Comparison of ENCODE assay signal across 8 mouse cellular contexts in genomic region chr2:118701971-118702882, GRCm38 (mm10). TPM values are rescaled to one million over a fixed set of nuclear protein-coding genes. Genes with fewer than 3 reads are reported as not detected.
DNase-seq lines count a peak whose midpoint lies in the region; ATAC-seq and TF ChIP-seq lines count a peak whose summit lies in the region.

No protein-coding gene starts in this region.

- no peaks in the 10 kb centered on the region for H3K9me3 ChIP-seq in kidney, embryonic 14.5 days (ENCODE audit: control insufficient read depth, low read length)
- no peaks in the 10 kb centered on the region for H3K9me3 ChIP-seq in hindbrain, embryonic 13.5 days
- H3K9me3 ChIP-seq in midbrain, embryonic 15.5 days, result no peaks in the 10 kb centered on the region

- no peak overlapping the region for H3K27ac ChIP-seq in kidney, embryonic 14.5 days (ENCODE audit: low read depth, low read length)
- no peak overlapping the region for H3K27ac ChIP-seq in bone marrow macrophage, adult 2 months (ENCODE audit: insufficient read depth, low read depth, low read length)
- no peak overlapping the region for H3K27ac ChIP-seq in hindbrain, embryonic 13.5 days
- no peak overlapping the region for H3K27ac ChIP-seq in midbrain, embryonic 15.5 days

- ATAC-seq in kidney, embryonic 14.5 days (ENCODE audit: low FRiP score, low TSS enrichment), result peak; percentile 24; the same call in 1 of the 2 replicates
- ATAC-seq in hindbrain, embryonic 13.5 days (ENCODE audit: low FRiP score), result no peak
- peak; percentile 5; the same call in 1 of the 2 replicates for ATAC-seq in midbrain, embryonic 15.5 days (replicated peaks)

- H3K9ac ChIP-seq in kidney, embryonic 14.5 days (ENCODE audit: low read depth, low read length), result peak overlapping the region; percentile 1
- H3K9ac ChIP-seq in hindbrain, embryonic 13.5 days, result 0 out of 2 replicates have a peak overlapping the region, but pooled peaks have one; percentile 55
- H3K9ac ChIP-seq in midbrain, embryonic 15.5 days, result no peak overlapping the region

- no peaks in the 10 kb centered on the region for H3K36me3 ChIP-seq in kidney, embryonic 14.5 days (ENCODE audit: control insufficient read depth, insufficient read depth, low read length)
- no peaks in the 10 kb centered on the region for H3K36me3 ChIP-seq in hindbrain, embryonic 13.5 days
- no peaks in the 10 kb centered on the region for H3K36me3 ChIP-seq in midbrain, embryonic 15.5 days (replicated peaks)

- H3K4me2 ChIP-seq in kidney, embryonic 14.5 days (replicated peaks; ENCODE audit: low read depth, low read length), result peak overlapping the region; percentile 51
- peak overlapping the region; percentile 65 for H3K4me2 ChIP-seq in hindbrain, embryonic 13.5 days
- peak overlapping the region; percentile 68 for H3K4me2 ChIP-seq in midbrain, embryonic 15.5 days

- no peak for TF ChIP-seq POLR2A in bone marrow macrophage, adult 2 months (IDR thresholded peaks at IDR 0.05; ENCODE audit: borderline replicate concordance, low read depth, low read length)

- DNase-seq in kidney, adult 8-10 months, result no peak
- no peak for DNase-seq in cerebellum, adult 11-12 months
- no peak for DNase-seq in layer of hippocampus, adult 9-11 months
- DNase-seq in right cerebral cortex, postnatal 36 days (ENCODE audit: low spot score in 2 of 2), result no peak

- 4% methylated on average over 47 of the region's 51 CpGs for WGBS in kidney, embryonic 14.5 days
- 3% methylated on average over 44 of the region's 51 CpGs for WGBS in hindbrain, embryonic 13.5 days
- 4% methylated on average over 51 of the region's 51 CpGs for WGBS in midbrain, embryonic 15.5 days

- H3K27me3 ChIP-seq in kidney, embryonic 14.5 days (ENCODE audit: control insufficient read depth, insufficient read depth, low read length), result peaks cover 76% of the 10 kb centered on the region
- H3K27me3 ChIP-seq in hindbrain, embryonic 13.5 days, result peaks cover 96% of the 10 kb centered on the region
- H3K27me3 ChIP-seq in midbrain, embryonic 15.5 days (replicated peaks), result peaks cover 91% of the 10 kb centered on the region

- no peak for TF ChIP-seq CTCF in bone marrow macrophage, adult 2 months (IDR thresholded peaks at IDR 0.05; ENCODE audit: low read depth, low read length)

- H3K4me1 ChIP-seq in kidney, embryonic 14.5 days (ENCODE audit: control insufficient read depth, insufficient read depth, low read length), result peaks cover 34% of the 10 kb centered on the region
- H3K4me1 ChIP-seq in bone marrow macrophage, adult 2 months (ENCODE audit: control insufficient read depth, insufficient read depth, low read length), result no peaks in the 10 kb centered on the region
- H3K4me1 ChIP-seq in hindbrain, embryonic 13.5 days (replicated peaks), result peaks cover 48% of the 10 kb centered on the region
- H3K4me1 ChIP-seq in midbrain, embryonic 15.5 days, result peaks cover 45% of the 10 kb centered on the region

- peak overlapping the region; percentile 40 for H3K4me3 ChIP-seq in kidney, embryonic 14.5 days (ENCODE audit: low read length)
- H3K4me3 ChIP-seq in bone marrow macrophage, adult 2 months (ENCODE audit: insufficient read depth, low read length), result peak overlapping the region; percentile 40
- H3K4me3 ChIP-seq in hindbrain, embryonic 13.5 days, result peak overlapping the region; percentile 40
- peak overlapping the region; percentile 33 for H3K4me3 ChIP-seq in midbrain, embryonic 15.5 days

RNA-seq across cellular contexts. Expression of gene Ankrd63, which starts 1.5 kb away (rescaled TPM):
- polyA plus RNA-seq in kidney, embryonic 14.5 days (2014; fragmentation: Nextera tagmentation; extraction: Ambion mirVana), result 0.24 and 0.65 TPM in 2 replicates
- not detected in 2 replicates for polyA plus RNA-seq in bone marrow macrophage, adult 2 months (2012; ENCODE audit: insufficient read depth, insufficient read length, missing spikeins)
- polyA plus RNA-seq in hindbrain, embryonic 13.5 days (2015; fragmentation: Nextera tagmentation; extraction: Ambion mirVana), result not detected in 2 replicates
- not detected in 2 replicates for polyA plus RNA-seq in midbrain, embryonic 15.5 days (2015; fragmentation: Nextera tagmentation; extraction: Ambion mirVana)

RNA-seq across cellular contexts. Expression of gene Plcb2, which starts 26.0 kb away (rescaled TPM):
- 1.7 and 1.9 TPM in 2 replicates for polyA plus RNA-seq in kidney, embryonic 14.5 days (2014; fragmentation: Nextera tagmentation; extraction: Ambion mirVana)
- polyA plus RNA-seq in bone marrow macrophage, adult 2 months (2012; ENCODE audit: insufficient read depth, insufficient read length, missing spikeins), result 41.1 and 53.8 TPM in 2 replicates
- polyA plus RNA-seq in hindbrain, embryonic 13.5 days (2015; fragmentation: Nextera tagmentation; extraction: Ambion mirVana), result 0.48 and 0.64 TPM in 2 replicates
- 0.43 and 0.71 TPM in 2 replicates for polyA plus RNA-seq in midbrain, embryonic 15.5 days (2015; fragmentation: Nextera tagmentation; extraction: Ambion mirVana)

RNA-seq across cellular contexts. Expression of gene Pak6, which starts 39.1 kb away (rescaled TPM):
- polyA plus RNA-seq in kidney, embryonic 14.5 days (2014; fragmentation: Nextera tagmentation; extraction: Ambion mirVana), result 0.54 and 0.90 TPM in 2 replicates
- polyA plus RNA-seq in bone marrow macrophage, adult 2 months (2012; ENCODE audit: insufficient read depth, insufficient read length, missing spikeins), result not detected in 2 replicates
- 22.0 and 23.2 TPM in 2 replicates for polyA plus RNA-seq in hindbrain, embryonic 13.5 days (2015; fragmentation: Nextera tagmentation; extraction: Ambion mirVana)
- 67.8 and 69.1 TPM in 2 replicates for polyA plus RNA-seq in midbrain, embryonic 15.5 days (2015; fragmentation: Nextera tagmentation; extraction: Ambion mirVana)

RNA-seq across cellular contexts. Expression of gene Inafm2, which starts 43.3 kb away (rescaled TPM):
- 18.3 and 22.0 TPM in 2 replicates for polyA plus RNA-seq in kidney, embryonic 14.5 days (2014; fragmentation: Nextera tagmentation; extraction: Ambion mirVana)
- polyA plus RNA-seq in bone marrow macrophage, adult 2 months (2012; ENCODE audit: insufficient read depth, insufficient read length, missing spikeins), result 11.3 and 11.6 TPM in 2 replicates
- polyA plus RNA-seq in hindbrain, embryonic 13.5 days (2015; fragmentation: Nextera tagmentation; extraction: Ambion mirVana), result 23.5 and 24.8 TPM in 2 replicates
- 20.5 and 21.6 TPM in 2 replicates for polyA plus RNA-seq in midbrain, embryonic 15.5 days (2015; fragmentation: Nextera tagmentation; extraction: Ambion mirVana)

Comparison
In these comparisons a context has a peak if more than half of its experiments do, and no peak if none do; other contexts are left out.
1. RNA of gene Plcb2, which starts 26.0 kb away (polyA plus RNA-seq): 41.1 to 53.8 TPM in bone marrow macrophage, adult 2 months; 1.7 to 1.9 TPM in kidney, embryonic 14.5 days, 0.43 to 0.71 TPM in midbrain, embryonic 15.5 days and 0.48 to 0.64 TPM in hindbrain, embryonic 13.5 days; every median in the first group is over 10 times any median in the second.
2. RNA of gene Pak6, which starts 39.1 kb away (polyA plus RNA-seq): 67.8 to 69.1 TPM in midbrain, embryonic 15.5 days and 22.0 to 23.2 TPM in hindbrain, embryonic 13.5 days; 0.54 to 0.90 TPM in kidney, embryonic 14.5 days and not detected in bone marrow macrophage, adult 2 months; every median in the first group is over 10 times any median in the second.
3. Peak in every context shown above with its lines, with median percentiles within 50 percentile points of each other: H3K4me2 ChIP-seq and H3K4me3 ChIP-seq.